ENCODE assay signal across 29 mouse cellular contexts in the genomic region with DNA sequence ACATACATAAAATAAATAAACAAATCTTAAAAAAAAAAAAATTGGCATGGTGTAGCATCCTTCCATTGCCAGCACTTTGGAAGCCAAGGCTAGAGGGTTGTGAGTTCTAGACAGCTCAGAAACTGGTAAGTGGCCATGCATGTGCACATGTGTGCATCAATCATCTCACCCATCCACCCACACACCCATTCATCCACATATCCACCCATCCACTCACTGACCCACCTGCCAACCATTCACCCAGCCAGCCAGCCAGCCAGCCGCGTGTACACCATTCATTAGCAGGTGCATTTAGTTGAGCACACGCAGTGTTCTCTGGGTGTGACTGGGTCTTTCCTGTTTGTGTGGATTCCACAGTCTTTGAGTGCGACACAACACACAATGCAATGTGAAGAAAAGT. TPM values are rescaled to one million over a fixed set of nuclear protein-coding genes. Genes with fewer than 3 reads are reported as not detected.
"Had no signal": no experiment of that assay in that cellular context is flagged by ENCODE, and none has a peak within 500 bp of the region (broad histone marks: within the 10 kb centered on the region; RNA-seq: fewer than 3 reads in every experiment).

No protein-coding gene starts in this region.

- H3K27me3 ChIP-seq: embryonic facial prominence, embryonic 13.5 days; embryonic facial prominence, embryonic 15.5 days; forebrain, embryonic 12.5 days; forebrain, embryonic 13.5 days; forebrain, embryonic 15.5 days had no signal

- H3K9me3 ChIP-seq: embryonic facial prominence, embryonic 12.5 days; embryonic facial prominence, embryonic 13.5 days; embryonic facial prominence, embryonic 15.5 days; forebrain, embryonic 10.5 days; forebrain, embryonic 12.5 days; forebrain, embryonic 13.5 days; forebrain, embryonic 15.5 days had no signal

- H3K4me2 ChIP-seq: embryonic facial prominence, embryonic 12.5 days; embryonic facial prominence, embryonic 13.5 days; embryonic facial prominence, embryonic 15.5 days; forebrain, embryonic 12.5 days; forebrain, embryonic 13.5 days; forebrain, embryonic 15.5 days had no signal

- H3K9ac ChIP-seq: embryonic facial prominence, embryonic 12.5 days; embryonic facial prominence, embryonic 13.5 days; embryonic facial prominence, embryonic 15.5 days; forebrain, embryonic 12.5 days; forebrain, embryonic 13.5 days; forebrain, embryonic 15.5 days; forebrain, postnatal 0 days had no signal

- ATAC-seq: forebrain, embryonic 13.5 days; forebrain, embryonic 14.5 days; forebrain, embryonic 15.5 days; forebrain, embryonic 16.5 days; forebrain, postnatal 0 days had no signal

- H3K36me3 ChIP-seq: embryonic facial prominence, embryonic 12.5 days; embryonic facial prominence, embryonic 13.5 days; embryonic facial prominence, embryonic 15.5 days; forebrain, embryonic 10.5 days; forebrain, embryonic 12.5 days; forebrain, embryonic 15.5 days had no signal

- H3K27ac ChIP-seq: embryonic facial prominence, embryonic 12.5 days; embryonic facial prominence, embryonic 13.5 days; embryonic facial prominence, embryonic 15.5 days; forebrain, embryonic 10.5 days; forebrain, embryonic 12.5 days; forebrain, embryonic 13.5 days; forebrain, embryonic 15.5 days; gastrocnemius, adult 2 months; heart, adult 2 months had no signal

- H3K4me3 ChIP-seq: embryonic facial prominence, embryonic 12.5 days; embryonic facial prominence, embryonic 13.5 days; embryonic facial prominence, embryonic 15.5 days; erythroblast, embryonic 14.5 days; forebrain, embryonic 10.5 days; forebrain, embryonic 12.5 days; forebrain, embryonic 13.5 days; forebrain, embryonic 15.5 days; gastrocnemius, adult 2 months; heart, adult 2 months had no signal

- DNase-seq: cerebellum, adult 2 months; cerebellum, adult 8-10 months; cerebellum, adult 9-10 months; cerebellum, adult 9-11 months; cerebellum, postnatal 10 days; cerebellum, postnatal 14 days; cerebellum, postnatal 25 days; cerebellum, postnatal 36 days; embryo, embryonic 11 days; forebrain, postnatal 0 days; gastrocnemius, adult 2 months; gastrocnemius, postnatal 10 days; gastrocnemius, postnatal 14 days; gastrocnemius, postnatal 25 days; gastrocnemius, postnatal 36 days; heart, adult 11 months; heart, adult 18-20 months; heart, adult 2 months had no signal

- H3K4me1 ChIP-seq: embryonic facial prominence, embryonic 12.5 days; embryonic facial prominence, embryonic 13.5 days; embryonic facial prominence, embryonic 15.5 days; forebrain, embryonic 13.5 days; forebrain, embryonic 15.5 days had no signal

RNA-seq across cellular contexts. Expression of gene Ccl17, which starts 4.4 kb away (rescaled TPM):
- polyA plus RNA-seq: embryonic facial prominence, embryonic 12.5 days; embryonic facial prominence, embryonic 13.5 days; embryonic facial prominence, embryonic 15.5 days; erythroblast, embryonic 14.5 days; forebrain, embryonic 10.5 days; forebrain, embryonic 11.5 days; forebrain, embryonic 13.5 days had no signal
